Mouse (Mus musculus) midbrain, embryonic 15.5 days (tissue): Measurements from ENCODE around the gene Mtch2. TPM values are rescaled to one million over a fixed set of nuclear protein-coding genes. Genes with fewer than 3 reads are reported as not detected.

Experiments used
- polyA plus RNA-seq: library from polyadenylated mRNA; unstranded; fragments of >200 nt; fragmentation: Nextera tagmentation; extraction: Ambion mirVana; gene quantifications from 2 replicates; pipeline ENCODE4 v1.2.1, GENCODE M21; 2015

Gene Mtch2
- polyA plus RNA-seq, 1 experiment from 2014 or later, result 242 TPM

Other genes starting within 250 kb of the Mtch2 start
- 25.1 and 28.9 TPM in 2 replicates for gene Nup160, start 169.9 kb upstream of the Mtch2 start, polyA plus RNA-seq
- gene Fnbp4, start 101.8 kb upstream of the Mtch2 start, polyA plus RNA-seq, result 101 and 116 TPM in 2 replicates
- 0.49 and 0.62 TPM in 2 replicates for gene Agbl2, start 64.4 kb upstream of the Mtch2 start, polyA plus RNA-seq
- gene C1qtnf4, start 38.7 kb downstream of the Mtch2 start, polyA plus RNA-seq, result 137 and 138 TPM in 2 replicates
- 70.4 and 71.1 TPM in 2 replicates for gene Kbtbd4, start 57.6 kb downstream of the Mtch2 start, polyA plus RNA-seq
- gene Ndufs3, start 57.7 kb downstream of the Mtch2 start, polyA plus RNA-seq, result 202 and 212 TPM in 2 replicates
- 123 and 129 TPM in 2 replicates for gene Celf1, start 93.2 kb downstream of the Mtch2 start, polyA plus RNA-seq
- 0.61 and 1.2 TPM in 2 replicates for gene Rapsn, start 188.5 kb downstream of the Mtch2 start, polyA plus RNA-seq
- 226 and 233 TPM in 2 replicates for gene Psmc3, start 206.9 kb downstream of the Mtch2 start, polyA plus RNA-seq
- gene Slc39a13, start 223.3 kb downstream of the Mtch2 start, polyA plus RNA-seq, result 35.7 and 36.8 TPM in 2 replicates
- gene Spi1, start 235.2 kb downstream of the Mtch2 start, polyA plus RNA-seq, result 3.3 and 4.2 TPM in 2 replicates